Mouse (Mus musculus): ENCODE results near the gene Paf1.

Gene Paf1

DNA sequence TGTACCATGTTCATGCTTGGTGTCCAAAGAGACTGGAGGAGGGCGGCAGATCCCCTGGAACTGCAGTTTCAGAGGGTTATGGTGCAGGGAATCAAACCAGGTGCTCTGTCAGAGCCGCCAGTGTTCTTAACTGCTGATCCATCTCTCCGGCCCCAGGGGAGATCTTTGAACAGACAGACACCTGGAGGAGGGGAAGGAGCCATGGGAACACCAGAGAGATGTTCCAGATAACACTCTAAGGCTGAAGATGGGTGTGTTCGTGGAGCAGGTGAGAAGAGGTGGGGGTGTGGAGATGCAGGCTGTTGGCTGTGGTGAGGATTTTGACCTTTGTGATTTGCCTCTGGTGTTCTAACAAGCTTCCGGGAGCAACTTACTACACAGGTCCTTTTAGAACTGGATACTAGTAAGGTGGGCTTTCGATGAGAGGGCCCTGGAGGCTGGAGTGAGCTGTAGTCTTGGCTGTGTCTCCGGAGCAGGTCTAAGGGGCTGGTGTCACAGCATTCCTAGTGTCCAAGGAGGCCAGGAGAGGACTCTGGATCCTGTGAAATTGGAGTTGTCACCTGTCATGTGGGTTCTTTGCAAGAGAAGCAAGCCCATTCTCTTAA is 18.8 kb upstream of the Paf1 start:
- H3K9me3 ChIP-seq (ENCODE audit: low read length) = no peaks in the 10 kb centered on the region
- peaks cover 68% of the 10 kb centered on the region for H3K4me1 ChIP-seq (replicated peaks; ENCODE audit: low read depth, low read length)
- no peak overlapping the region for H3K4me3 ChIP-seq (replicated peaks; ENCODE audit: low read length)
- H3K36me3 ChIP-seq (ENCODE audit: insufficient read depth, low read length) = peaks cover 31% of the 10 kb centered on the region
- peaks cover 19% of the 10 kb centered on the region for H3K27me3 ChIP-seq (ENCODE audit: insufficient read depth, low read length)
- TF ChIP-seq CTCF (conservative IDR thresholded peaks at IDR 0.05; ENCODE audit: low read length) (no peak), NANOG (IDR thresholded peaks at IDR 0.05; ENCODE audit: borderline replicate concordance, low read length) (no peak), POU5F1 (IDR thresholded peaks at IDR 0.05; ENCODE audit: borderline replicate concordance, low read length) (no peak)

DNA sequence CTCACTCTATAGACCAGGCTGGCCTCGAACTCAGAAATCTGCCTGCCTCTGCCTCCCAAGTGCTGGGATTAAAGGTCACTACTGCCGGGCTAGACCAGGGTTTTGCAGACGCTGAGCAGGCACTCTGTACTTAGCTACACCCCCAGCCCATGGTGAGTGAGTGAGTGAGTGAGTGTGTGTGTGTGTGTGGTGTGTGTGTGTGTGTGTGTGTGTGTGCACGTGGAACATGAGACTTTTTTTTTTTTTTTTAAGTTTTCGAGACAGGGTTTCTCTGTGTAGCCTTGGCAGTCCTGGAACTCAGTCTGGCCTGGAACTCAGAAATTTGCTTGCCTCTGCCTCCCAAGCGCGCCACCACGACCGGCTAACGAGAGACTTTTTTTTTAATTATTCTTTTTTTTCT is 18.1 kb upstream of the Paf1 start:
- Histone ChIP-seq H3K9me3 (ENCODE audit: low read length) (no peaks in the 10 kb centered on the region), H3K4me1 (replicated peaks; ENCODE audit: low read depth, low read length) (peaks cover 72% of the 10 kb centered on the region), H3K36me3 (ENCODE audit: insufficient read depth, low read length) (peaks cover 24% of the 10 kb centered on the region), H3K27me3 (ENCODE audit: insufficient read depth, low read length) (peaks cover 15% of the 10 kb centered on the region), H3K4me3 (replicated peaks; ENCODE audit: low read length) (peak overlapping the region; percentile 89; the same call in 1 of the 2 replicates)
- TF ChIP-seq CTCF (conservative IDR thresholded peaks at IDR 0.05; ENCODE audit: low read length) (no peak), NANOG (IDR thresholded peaks at IDR 0.05; ENCODE audit: borderline replicate concordance, low read length) (no peak), POU5F1 (IDR thresholded peaks at IDR 0.05; ENCODE audit: borderline replicate concordance, low read length) (no peak)

DNA sequence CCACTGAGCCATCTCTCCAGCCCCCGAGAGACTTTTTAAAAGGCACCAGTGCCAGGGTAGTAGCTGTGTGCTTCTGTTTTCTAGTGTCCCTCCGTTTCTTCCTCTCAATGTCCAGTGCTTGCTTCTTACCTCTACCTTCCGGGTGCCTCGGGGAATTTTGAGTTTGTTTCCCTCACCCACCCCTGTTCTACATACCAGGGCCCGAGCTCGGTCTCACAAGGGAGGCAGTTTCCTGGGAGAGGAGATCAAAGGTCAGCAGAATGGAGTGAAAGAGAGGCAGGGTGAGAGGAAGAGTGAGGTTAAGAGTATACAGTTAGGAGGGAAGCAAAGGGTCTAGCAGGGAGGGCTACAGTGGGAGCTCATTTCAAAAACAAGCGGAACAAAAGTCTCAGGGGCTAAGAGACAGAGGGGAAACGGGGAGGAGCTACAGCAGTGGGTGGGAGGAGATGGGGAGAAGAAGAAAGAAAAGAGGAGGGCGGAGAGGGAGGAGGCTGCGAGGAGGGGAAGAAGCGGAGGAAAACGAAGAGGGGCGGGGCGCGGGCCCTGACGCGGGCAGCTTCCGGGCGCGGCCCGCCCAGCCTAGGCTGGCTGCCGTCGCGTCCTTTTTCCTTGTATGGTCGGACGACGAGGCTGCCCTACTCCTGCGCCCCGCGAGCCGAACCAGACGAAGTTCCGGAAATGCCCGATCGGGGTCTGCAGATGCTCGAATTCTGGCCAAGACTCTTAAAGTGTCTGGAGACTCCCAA is 17.4 kb upstream of the Paf1 start:
- Histone ChIP-seq H3K27me3 (ENCODE audit: insufficient read depth, low read length) (peaks cover 8% of the 10 kb centered on the region), H3K4me1 (replicated peaks; ENCODE audit: low read depth, low read length) (peaks cover 73% of the 10 kb centered on the region), H3K4me3 (replicated peaks; ENCODE audit: low read length) (peak overlapping the region; percentile 89), H3K9me3 (ENCODE audit: low read length) (no peaks in the 10 kb centered on the region), H3K36me3 (ENCODE audit: insufficient read depth, low read length) (peaks cover 17% of the 10 kb centered on the region)
- TF ChIP-seq CTCF (conservative IDR thresholded peaks at IDR 0.05; ENCODE audit: low read length) (no peak), POU5F1 (IDR thresholded peaks at IDR 0.05; ENCODE audit: borderline replicate concordance, low read length) (no peak), NANOG (IDR thresholded peaks at IDR 0.05; ENCODE audit: borderline replicate concordance, low read length) (no peak)

DNA sequence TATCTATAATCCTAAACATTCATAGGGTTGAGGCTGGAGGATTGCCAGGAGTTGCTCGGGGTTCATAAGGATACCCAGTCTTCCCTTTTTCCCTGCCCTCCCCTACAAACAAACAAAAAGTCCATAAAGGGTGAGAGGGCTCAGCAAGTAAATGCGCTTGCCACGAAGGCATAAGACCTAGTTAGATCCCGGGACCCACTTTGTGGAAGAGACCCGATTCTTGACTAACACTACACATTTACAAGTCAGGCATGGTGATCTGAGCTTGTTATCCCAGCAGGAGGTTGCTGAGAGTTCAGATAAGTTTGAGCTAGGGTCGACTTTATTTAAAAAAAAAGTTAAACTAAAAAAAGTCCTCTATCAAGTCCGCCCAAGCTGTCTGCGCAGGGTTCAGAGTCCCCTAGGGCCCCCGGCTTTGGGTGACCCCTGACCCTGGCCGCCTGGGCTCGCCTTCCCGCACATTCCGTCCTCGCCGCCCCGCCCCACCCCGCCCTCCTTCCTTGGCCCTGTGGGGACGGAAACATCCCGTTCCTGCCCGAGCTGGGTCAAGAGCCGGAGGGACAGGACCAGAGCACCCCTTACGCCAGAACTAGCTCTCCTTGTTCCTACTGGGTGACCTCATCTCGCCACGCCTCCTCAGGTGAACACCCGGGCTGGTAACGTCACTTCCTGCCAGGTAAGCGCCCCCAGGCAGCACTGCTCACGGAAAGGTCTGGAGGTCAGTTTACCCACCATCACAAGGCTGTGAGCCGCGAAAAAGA is 16.6 kb upstream of the Paf1 start:
- H3K9me3 ChIP-seq (ENCODE audit: low read length) = no peaks in the 10 kb centered on the region
- no peaks in the 10 kb centered on the region for H3K27me3 ChIP-seq (ENCODE audit: insufficient read depth, low read length)
- peaks cover 13% of the 10 kb centered on the region for H3K36me3 ChIP-seq (ENCODE audit: insufficient read depth, low read length)
- peaks cover 73% of the 10 kb centered on the region for H3K4me1 ChIP-seq (replicated peaks; ENCODE audit: low read depth, low read length)
- H3K4me3 ChIP-seq (replicated peaks; ENCODE audit: low read length) = peak overlapping the region; percentile 89
- TF ChIP-seq POU5F1 (IDR thresholded peaks at IDR 0.05; ENCODE audit: borderline replicate concordance, low read length) = no peak

DNA sequence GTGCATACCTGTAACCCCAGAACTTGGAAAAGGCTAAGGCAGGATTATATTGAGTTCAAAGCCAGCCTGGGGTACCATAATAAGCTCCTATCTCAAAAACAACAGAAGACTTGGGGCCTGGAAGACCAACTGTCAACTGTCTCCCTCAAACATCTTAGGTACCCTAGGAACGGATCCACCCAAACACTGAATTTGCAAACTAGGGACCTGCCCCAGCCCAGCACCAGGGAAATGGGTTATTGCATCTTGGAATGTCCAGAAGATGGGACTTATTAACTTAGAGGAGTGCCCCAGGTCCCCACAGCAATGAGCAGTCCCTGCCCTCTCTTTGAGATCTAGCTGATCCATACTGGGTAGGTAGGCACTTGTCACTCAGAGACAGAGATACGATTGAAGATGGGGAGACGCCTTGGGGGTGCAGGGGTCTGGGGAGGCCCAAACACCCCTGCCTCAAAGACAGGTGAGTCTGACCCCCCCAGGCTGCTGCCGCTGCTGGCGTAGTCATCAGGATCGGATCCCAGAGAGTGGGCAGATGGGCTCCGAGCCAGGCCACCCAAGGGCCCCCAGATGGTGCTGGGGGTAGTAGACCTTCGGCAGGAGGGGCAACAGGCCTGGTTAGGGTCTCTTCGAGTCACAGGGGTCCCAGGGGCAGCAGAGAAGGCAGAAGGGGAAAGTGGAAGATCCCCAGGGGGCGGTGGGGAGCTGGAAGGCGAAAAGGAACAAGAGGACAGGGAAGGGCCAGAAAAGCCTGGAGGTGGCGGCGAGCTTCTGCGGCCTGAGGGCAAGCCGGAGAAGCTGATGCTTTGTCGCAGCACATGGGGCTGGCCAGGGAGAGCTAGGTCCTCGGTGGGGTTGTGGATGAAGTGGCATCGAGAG is 15.3 kb upstream of the Paf1 start:
- peaks cover 81% of the 10 kb centered on the region for H3K4me1 ChIP-seq (replicated peaks; ENCODE audit: low read depth, low read length)
- H3K4me3 ChIP-seq (replicated peaks; ENCODE audit: low read length) = peak overlapping the region; percentile 89
- TF ChIP-seq POU5F1 (IDR thresholded peaks at IDR 0.05; ENCODE audit: borderline replicate concordance, low read length) = no peak
- no peak for TF ChIP-seq CTCF (conservative IDR thresholded peaks at IDR 0.05; ENCODE audit: low read length)
- TF ChIP-seq NANOG (IDR thresholded peaks at IDR 0.05; ENCODE audit: borderline replicate concordance, low read length) = no peak
- peaks cover 13% of the 10 kb centered on the region for H3K36me3 ChIP-seq (ENCODE audit: insufficient read depth, low read length)
- H3K9me3 ChIP-seq (ENCODE audit: low read length) = no peaks in the 10 kb centered on the region
- no peaks in the 10 kb centered on the region for H3K27me3 ChIP-seq (ENCODE audit: insufficient read depth, low read length)

DNA sequence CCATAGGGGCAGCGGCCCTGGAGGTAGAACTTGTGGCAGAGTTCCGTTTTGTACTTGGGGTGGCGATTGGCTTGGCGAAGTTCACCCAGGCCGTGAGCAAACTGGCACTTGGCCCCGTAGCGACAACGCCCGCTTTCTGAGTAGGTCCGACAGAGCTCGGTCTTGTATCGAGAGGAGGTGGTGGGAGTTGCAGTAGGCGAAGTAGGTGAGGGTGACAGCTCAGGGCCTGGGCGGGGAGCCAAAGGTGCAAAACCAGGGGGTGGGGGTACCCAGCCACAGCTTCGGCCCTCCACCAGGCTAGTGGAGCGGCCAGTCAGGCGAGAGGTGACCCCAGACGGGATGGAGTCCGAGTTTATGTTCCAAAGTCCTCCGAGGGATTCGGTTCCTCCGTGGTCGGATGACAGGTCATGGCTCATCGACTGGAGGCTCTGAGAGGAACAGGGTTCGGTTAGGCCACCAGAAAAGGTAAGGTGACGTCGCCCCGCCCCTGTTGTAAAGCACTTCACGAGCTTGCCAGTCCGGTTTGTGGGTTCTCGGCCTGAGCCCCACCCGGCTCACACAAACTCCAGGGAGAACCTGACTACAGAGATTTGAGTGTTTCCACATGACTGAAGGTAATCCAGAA is 14.6 kb upstream of the Paf1 start:
- Histone ChIP-seq H3K9me3 (ENCODE audit: low read length) (no peaks in the 10 kb centered on the region), H3K4me3 (replicated peaks; ENCODE audit: low read length) (peak overlapping the region; percentile 89), H3K27me3 (ENCODE audit: insufficient read depth, low read length) (no peaks in the 10 kb centered on the region), H3K4me1 (replicated peaks; ENCODE audit: low read depth, low read length) (peaks cover 88% of the 10 kb centered on the region), H3K36me3 (ENCODE audit: insufficient read depth, low read length) (peaks cover 13% of the 10 kb centered on the region)
- no peak for TF ChIP-seq NANOG (IDR thresholded peaks at IDR 0.05; ENCODE audit: borderline replicate concordance, low read length)
- TF ChIP-seq CTCF (conservative IDR thresholded peaks at IDR 0.05; ENCODE audit: low read length) = no peak

DNA sequence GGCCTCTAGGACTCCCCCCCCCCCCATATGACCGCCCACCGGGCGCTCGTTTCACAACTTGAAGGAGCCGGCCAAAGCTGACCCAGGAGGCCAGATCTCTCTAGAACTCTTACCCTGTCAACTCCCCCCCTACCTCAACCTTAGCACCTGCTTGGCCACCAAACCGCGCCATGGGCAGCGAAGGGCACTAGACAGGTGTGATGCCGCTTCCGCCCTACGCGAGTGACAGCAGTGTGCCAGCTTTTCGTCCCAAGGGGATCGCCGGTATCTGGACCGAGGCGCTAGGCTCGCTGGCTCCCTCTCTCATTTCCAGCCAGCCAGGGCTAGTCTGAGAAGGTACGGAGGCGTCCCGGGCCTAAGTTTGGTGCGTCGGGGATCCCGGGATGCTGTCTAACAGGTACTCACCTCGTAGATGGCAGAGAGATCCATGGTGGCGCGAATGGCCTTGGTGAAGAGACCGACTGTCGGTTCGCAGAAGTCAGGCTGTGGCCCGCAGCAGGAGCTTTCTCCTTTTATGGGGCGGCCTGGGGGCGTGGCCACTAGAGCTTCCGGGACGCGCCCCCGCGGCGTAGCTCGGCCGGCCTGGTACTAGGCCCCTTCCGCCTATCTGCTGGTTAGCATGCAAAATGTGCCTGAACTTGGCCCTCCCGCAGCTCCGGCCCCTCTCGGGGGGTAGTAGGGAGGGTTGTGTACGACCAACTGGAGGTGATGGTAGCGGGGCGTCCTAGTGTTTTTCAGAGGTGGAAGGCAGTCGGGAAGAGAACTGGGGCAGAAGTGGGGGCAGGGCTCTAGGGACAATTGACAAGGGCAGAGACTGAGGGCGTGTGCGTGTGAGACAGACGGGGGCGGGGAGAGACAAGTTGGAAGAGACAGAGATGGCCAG is 13.7 kb upstream of the Paf1 start:
- H3K9me3 ChIP-seq (ENCODE audit: low read length) = no peaks in the 10 kb centered on the region
- no peak for TF ChIP-seq CTCF (conservative IDR thresholded peaks at IDR 0.05; ENCODE audit: low read length)
- TF ChIP-seq POU5F1 (IDR thresholded peaks at IDR 0.05; ENCODE audit: borderline replicate concordance, low read length) = no peak
- no peak for TF ChIP-seq NANOG (IDR thresholded peaks at IDR 0.05; ENCODE audit: borderline replicate concordance, low read length)
- no peaks in the 10 kb centered on the region for H3K27me3 ChIP-seq (ENCODE audit: insufficient read depth, low read length)
- H3K36me3 ChIP-seq (ENCODE audit: insufficient read depth, low read length) = peaks cover 16% of the 10 kb centered on the region
- peaks cover 90% of the 10 kb centered on the region for H3K4me1 ChIP-seq (replicated peaks; ENCODE audit: low read depth, low read length)
- peak overlapping the region; percentile 89 for H3K4me3 ChIP-seq (replicated peaks; ENCODE audit: low read length)
